ENCODE assay signal across 8 mouse cellular contexts in the genomic region with DNA sequence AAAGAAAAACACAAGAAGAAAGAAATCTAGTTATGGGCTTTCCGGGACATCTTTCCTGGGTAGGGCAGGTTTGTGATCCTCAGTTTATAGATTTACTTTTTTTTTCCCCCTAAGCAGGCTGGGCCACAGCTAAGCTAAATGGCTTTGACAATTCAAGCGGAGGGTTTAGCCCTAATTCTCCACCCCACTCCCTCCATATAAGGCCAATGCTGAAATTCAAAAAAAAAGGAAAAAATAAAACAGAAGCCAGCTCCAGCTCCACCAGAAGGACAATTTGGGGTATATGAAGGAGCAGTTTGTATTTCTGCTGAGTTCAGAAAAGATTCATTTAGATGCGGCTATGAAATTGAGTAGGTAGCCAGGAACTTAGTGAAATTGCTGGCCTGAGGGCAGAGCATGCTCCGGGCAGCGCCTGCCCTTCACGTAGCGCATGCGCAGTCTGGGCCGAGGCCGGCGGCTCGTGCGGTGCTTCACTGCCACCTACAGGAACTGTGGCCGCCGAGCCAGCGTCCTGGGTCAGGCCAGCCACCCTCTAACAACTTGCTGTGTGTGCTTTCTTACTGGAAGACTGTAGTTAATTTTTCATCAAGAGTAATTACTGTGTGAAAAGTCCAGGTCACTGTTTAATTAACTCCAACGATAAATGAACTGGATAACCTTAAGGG.
DNase-seq lines count a peak whose midpoint lies in the region.

No protein-coding gene starts in this region.

- H3K27me3 ChIP-seq in embryonic facial prominence, embryonic 10.5 days (replicated peaks; ENCODE audit: low read depth, poor library complexity, severe bottlenecking) = no peaks in the 10 kb centered on the region

- H3K4me1 ChIP-seq in embryonic facial prominence, embryonic 10.5 days = peaks cover 12% of the 10 kb centered on the region

- H3K4me3 ChIP-seq in embryonic facial prominence, embryonic 10.5 days = peak overlapping the region; percentile 13; the same call in 1 of the 2 replicates

- H3K36me3 ChIP-seq in embryonic facial prominence, embryonic 10.5 days (replicated peaks) = no peaks in the 10 kb centered on the region

- H3K9me3 ChIP-seq in embryonic facial prominence, embryonic 10.5 days = no peaks in the 10 kb centered on the region

- peak; percentile 95 for DNase-seq in adrenal gland, postnatal 14 days
- DNase-seq in embryonic facial prominence, embryonic 10.5 days (ENCODE audit: low spot score) = peak; percentile 94
- peak; percentile 98 for DNase-seq in heart, adult 11 months
- peak; percentile 93 for DNase-seq in kidney, adult 11 months
- DNase-seq in left cerebral cortex, postnatal 25 days (ENCODE audit: low spot score in 2 of 2) = peak; percentile 87 to 91
- peak; percentile 91 for DNase-seq in mesoderm, embryonic 11.5 days (ENCODE audit: low read depth, low spot score)
- DNase-seq in right cerebral cortex, postnatal 36 days (ENCODE audit: low spot score in 2 of 2) = peak; percentile 75 to 80
- peak; percentile 85 to 90 for DNase-seq in urinary bladder, postnatal 36 days (ENCODE audit: low spot score in 2 of 2)

- WGBS in embryonic facial prominence, embryonic 10.5 days = 8% methylated on average over 17 of the region's 17 CpGs

- peak overlapping the region; percentile 44; the same call in 1 of the 2 replicates for H3K27ac ChIP-seq in embryonic facial prominence, embryonic 10.5 days (replicated peaks)

- intact Hi-C loops in left cerebral cortex, postnatal 25 days (cut with DNase I) = loop anchor here (2.0 to 10.0 kb wide), 3 partner anchors 200 to 603 kb away; no protein-coding TSS in a partner anchor

Comparison
In these comparisons a context has a peak if more than half of its experiments do, and no peak if none do; other contexts are left out.
1. Peak in every context shown above with its lines: DNase-seq, H3K4me3 ChIP-seq and H3K27ac ChIP-seq.